Mouse (Mus musculus) midbrain, embryonic 13.5 days (tissue): ENCODE measurements at regions not wholly inside any gene's neighbourhood (a gene's known extent, or its start where the extent isn't known, plus 50 kb on each side); places are given as distances from the start of the nearest gene placed in this dataset.

Experiments
- ATAC-seq: fragments of 200-750 bp; cut with Nextera tagmentation; 2 replicates; pipeline ENCODE4 v1.8.0; 2017; ENCODE audit warnings: mild to moderate bottlenecking, moderate TSS enrichment, moderate library complexity
- H3K27ac ChIP-seq: fragments of 300-500 bp; sonication (generic); 2 replicates; pipeline ENCODE4 v1.5.1; 2015; ENCODE audit warnings: inconsistent platforms, mild to moderate bottlenecking, moderate library complexity
- H3K27me3 ChIP-seq: fragments of 300-500 bp; sonication (generic); 2 replicates; pipeline ENCODE4 v1.6.1; 2015; ENCODE audit warnings: mild to moderate bottlenecking, inconsistent platforms
- H3K36me3 ChIP-seq: fragments of 300-500 bp; sonication (generic); 2 replicates; pipeline ENCODE4 v1.6.1; 2015; ENCODE audit warnings: mild to moderate bottlenecking, inconsistent platforms
- H3K4me1 ChIP-seq: fragments of 300-500 bp; sonication (generic); replicated peaks from 2 replicates; pipeline ENCODE4 v1.6.1; 2015; ENCODE audit warnings: inconsistent platforms
- H3K4me2 ChIP-seq: fragments of 300-500 bp; sonication (generic); replicated peaks from 2 replicates; pipeline ENCODE4 v1.6.1; 2015; ENCODE audit warnings: moderate library complexity, mild to moderate bottlenecking, inconsistent platforms
- H3K4me3 ChIP-seq: fragments of 300-500 bp; sonication (generic); replicated peaks from 2 replicates; pipeline ENCODE4 v1.5.1; 2015; ENCODE audit warnings: mild to moderate bottlenecking, inconsistent platforms
- H3K9ac ChIP-seq: fragments of 300-500 bp; sonication (generic); replicated peaks from 2 replicates; pipeline ENCODE4 v1.6.1; 2015; ENCODE audit warnings: mild to moderate bottlenecking, inconsistent platforms
- H3K9me3 ChIP-seq: fragments of 300-500 bp; sonication (generic); 2 replicates; pipeline ENCODE4 v1.6.1; 2016; ENCODE audit warnings: mild to moderate bottlenecking, inconsistent platforms
- whole genome bisulfite sequencing: fragments of 180-500 bp; shearing (Covaris S2); methylation state at CpG from one replicate; pipeline ENCODE4 v1.1.7; 2015; 5-methylcytosine and 5-hydroxymethylcytosine counted together

DNA sequence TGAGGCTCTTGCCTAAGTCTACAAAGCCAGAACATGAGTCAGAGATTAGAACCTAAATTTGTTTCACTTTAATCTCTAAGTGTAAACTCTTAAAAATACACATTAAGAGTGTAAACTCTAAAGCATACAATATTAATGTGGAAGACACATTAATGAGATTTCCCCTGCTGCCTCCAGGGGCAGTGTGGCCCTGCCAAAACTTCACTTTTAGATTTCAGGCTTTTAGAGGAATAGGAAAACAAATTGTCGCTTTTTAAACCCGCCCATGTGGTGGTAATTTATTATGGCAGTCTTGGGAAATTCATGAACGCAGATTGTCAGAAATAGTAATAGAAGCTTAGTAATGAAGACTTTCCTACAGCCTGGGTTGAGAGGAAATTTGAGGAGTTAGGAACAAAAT lies 549.0 kb upstream of the Lcorl start:
- Histone ChIP-seq H3K4me1 (no peaks in the 10 kb centered on the region), H3K4me3 (no peak overlapping the region), H3K4me2 (no peak overlapping the region), H3K27ac (no peak overlapping the region), H3K27me3 (no peaks in the 10 kb centered on the region), H3K36me3 (no peaks in the 10 kb centered on the region), H3K9me3 (no peaks in the 10 kb centered on the region), H3K9ac (no peak overlapping the region)
- WGBS: 52% methylated on average over 3 of the region's 3 CpGs
- ATAC-seq: no peak

DNA sequence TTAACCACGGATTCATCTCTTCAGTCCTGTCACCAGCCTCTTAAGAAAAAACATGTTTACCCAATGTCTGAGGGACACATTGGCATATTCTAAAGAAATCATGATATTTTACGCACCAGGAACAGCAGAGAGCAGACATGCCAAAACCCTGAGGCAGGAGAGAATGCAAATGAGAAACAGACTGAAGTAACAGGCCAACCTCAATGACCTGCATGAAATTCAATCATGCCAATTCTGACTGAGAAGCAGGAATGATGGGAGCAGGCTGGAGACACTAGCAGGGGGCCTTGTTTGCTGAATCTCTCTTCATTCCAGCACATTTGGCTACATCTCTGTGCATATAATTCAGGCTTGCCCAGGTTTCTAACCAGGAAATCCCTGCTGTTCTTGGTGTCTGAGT lies 529.2 kb upstream of the Lcorl start:
- no peak overlapping the region for H3K4me3 ChIP-seq
- H3K4me1 ChIP-seq: no peaks in the 10 kb centered on the region
- no peak overlapping the region for H3K9ac ChIP-seq
- no peak for ATAC-seq
- 78% methylated on average over 2 of the region's 2 CpGs for WGBS
- no peaks in the 10 kb centered on the region for H3K27me3 ChIP-seq
- H3K9me3 ChIP-seq: no peaks in the 10 kb centered on the region
- H3K36me3 ChIP-seq: no peaks in the 10 kb centered on the region
- no peak overlapping the region for H3K4me2 ChIP-seq
- H3K27ac ChIP-seq: no peak overlapping the region

- no peak overlapping the region for H3K9ac ChIP-seq
- 96% methylated on average over 1 of the region's 1 CpGs for WGBS
- H3K27me3 ChIP-seq: no peaks in the 10 kb centered on the region
- no peak overlapping the region for H3K4me2 ChIP-seq
- H3K36me3 ChIP-seq: no peaks in the 10 kb centered on the region
- H3K9me3 ChIP-seq: no peaks in the 10 kb centered on the region
- no peak for ATAC-seq
- H3K4me1 ChIP-seq: no peaks in the 10 kb centered on the region
- H3K4me3 ChIP-seq: no peak overlapping the region
- no peak overlapping the region for H3K27ac ChIP-seq
Observed at GRCm38 (mm10) chr5:46367328-46367727, 509.9 kb upstream of the Lcorl start.

GRCm38 (mm10) chr5:46363661-46364060 lies 506.2 kb upstream of the Lcorl start:
- Histone ChIP-seq H3K4me3 (no peak overlapping the region), H3K27ac (no peak overlapping the region), H3K36me3 (no peaks in the 10 kb centered on the region), H3K27me3 (no peaks in the 10 kb centered on the region), H3K9me3 (no peaks in the 10 kb centered on the region), H3K4me2 (no peak overlapping the region), H3K9ac (no peak overlapping the region), H3K4me1 (no peaks in the 10 kb centered on the region)
- 93% methylated on average over 2 of the region's 2 CpGs for WGBS
- ATAC-seq: no peak

GRCm38 (mm10) chr5:46361637-46362036 lies 504.2 kb upstream of the Lcorl start:
- Histone ChIP-seq H3K36me3 (no peaks in the 10 kb centered on the region), H3K27ac (no peak overlapping the region), H3K4me1 (no peaks in the 10 kb centered on the region), H3K4me3 (no peak overlapping the region), H3K9me3 (no peaks in the 10 kb centered on the region), H3K9ac (no peak overlapping the region), H3K4me2 (no peak overlapping the region), H3K27me3 (no peaks in the 10 kb centered on the region)
- 73% methylated on average over 1 of the region's 1 CpGs for WGBS
- no peak for ATAC-seq

DNA sequence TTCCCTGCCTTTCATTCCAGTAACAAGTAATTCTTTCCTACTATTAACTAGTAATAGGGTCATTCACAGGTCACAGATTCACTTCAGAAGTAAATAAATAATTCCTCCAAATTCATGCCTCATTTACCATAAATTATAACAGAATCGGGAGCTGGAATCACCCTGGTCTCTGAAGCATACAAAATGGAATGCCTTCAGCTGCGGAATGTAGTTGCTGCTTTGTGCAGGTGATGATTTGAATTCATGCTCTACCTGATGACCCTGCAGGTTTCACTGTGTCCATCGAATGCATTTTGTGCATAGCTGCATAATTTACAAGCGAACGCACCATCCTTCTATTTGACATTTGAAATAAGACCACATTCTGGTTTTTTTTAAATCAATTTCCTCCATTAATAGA lies 491.0 kb upstream of the Lcorl start:
- Histone ChIP-seq H3K9ac (no peak overlapping the region), H3K4me1 (peaks cover 3% of the 10 kb centered on the region; the same call in 1 of the 2 replicates), H3K4me2 (no peak overlapping the region), H3K9me3 (no peaks in the 10 kb centered on the region), H3K27me3 (no peaks in the 10 kb centered on the region), H3K4me3 (no peak overlapping the region), H3K36me3 (no peaks in the 10 kb centered on the region), H3K27ac (no peak overlapping the region)
- WGBS: 45% methylated on average over 5 of the region's 5 CpGs
- no peak for ATAC-seq

GRCm38 (mm10) chr5:46347368-46348083 lies 490.1 kb upstream of the Lcorl start:
- H3K27ac ChIP-seq: peak overlapping the region; percentile 68; the same call in 1 of the 2 replicates
- 15% methylated on average over 16 of the region's 16 CpGs for WGBS
- no peaks in the 10 kb centered on the region for H3K9me3 ChIP-seq

GRCm38 (mm10) chr5:46338461-46338860 lies 481.0 kb upstream of the Lcorl start:
- Histone ChIP-seq H3K9me3 (no peaks in the 10 kb centered on the region), H3K36me3 (no peaks in the 10 kb centered on the region), H3K4me2 (no peak overlapping the region), H3K9ac (no peak overlapping the region), H3K4me3 (no peak overlapping the region), H3K27ac (no peak overlapping the region), H3K4me1 (no peaks in the 10 kb centered on the region), H3K27me3 (no peaks in the 10 kb centered on the region)
- no peak for ATAC-seq
- WGBS: 89% methylated on average over 2 of the region's 2 CpGs

More at GRCm38 (mm10) chr5:46347368-46348083, 490.1 kb upstream of the Lcorl start:
- no peaks in the 10 kb centered on the region for H3K27me3 ChIP-seq
- H3K4me2 ChIP-seq: peak overlapping the region; percentile 35
- H3K4me1 ChIP-seq: peaks cover 3% of the 10 kb centered on the region; the same call in 1 of the 2 replicates
- ATAC-seq: peak; percentile 91
- H3K4me3 ChIP-seq: no peak overlapping the region
- H3K9ac ChIP-seq: 0 out of 2 replicates have a peak overlapping the region, but pooled peaks have one; percentile 16
- H3K36me3 ChIP-seq: no peaks in the 10 kb centered on the region

DNA sequence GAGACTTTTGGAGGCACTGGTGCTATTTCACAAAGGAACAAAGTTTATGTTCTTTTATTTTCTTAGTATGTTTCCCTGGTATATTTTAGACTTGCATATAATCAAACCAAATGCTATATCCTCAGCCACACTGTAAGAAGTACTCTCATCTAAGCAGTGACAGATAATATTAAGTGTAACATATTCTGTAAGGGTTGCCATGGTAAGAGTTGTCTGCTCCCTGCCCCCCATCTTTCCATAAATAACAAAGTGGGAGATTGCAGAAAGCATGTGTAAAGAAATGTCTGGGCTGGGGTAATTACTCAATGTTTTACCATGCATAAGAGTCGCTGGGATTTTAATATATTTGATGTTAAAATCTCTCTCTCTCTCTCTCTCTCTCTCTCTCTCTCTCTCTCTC lies 473.5 kb upstream of the Lcorl start:
- no peaks in the 10 kb centered on the region for H3K9me3 ChIP-seq
- H3K9ac ChIP-seq: no peak overlapping the region
- H3K27ac ChIP-seq: no peak overlapping the region
- H3K4me3 ChIP-seq: no peak overlapping the region
- H3K27me3 ChIP-seq: no peaks in the 10 kb centered on the region
- WGBS: 48% methylated on average over 1 of the region's 1 CpGs
- ATAC-seq: no peak
- H3K4me1 ChIP-seq: no peaks in the 10 kb centered on the region
- H3K4me2 ChIP-seq: no peak overlapping the region
- H3K36me3 ChIP-seq: no peaks in the 10 kb centered on the region
